Mouse (Mus musculus) MEL (cell line): ENCODE results near the gene Ccdc120.

Source experiments
- CHD2 ChIP-seq: IDR thresholded peaks from 2 replicates; pipeline ENCODE4 v1.6.1; 2011; ENCODE audit warnings: low read length, improper control_type of control experiment
- E2F4 ChIP-seq: IDR thresholded peaks from 2 replicates; pipeline ENCODE4 v1.6.1; 2011; ENCODE audit warnings: low read depth, low read length, improper control_type of control experiment, borderline replicate concordance
- EP300 ChIP-seq, 2 experiments: IDR thresholded peaks; 2 replicates each; pipeline ENCODE4 v1.6.1; 2011; ENCODE audit warnings: improper control_type of control experiment in 2 of 2, low read length in 2 of 2, low read depth in 1 of 2, mild to moderate bottlenecking in 1 of 2
- GATA1 ChIP-seq: IDR thresholded peaks from 2 replicates; pipeline ENCODE4 v1.6.1; 2011; ENCODE audit warnings: low read depth, low read length, improper control_type of control experiment
- JUND ChIP-seq: IDR thresholded peaks from 2 replicates; pipeline ENCODE4 v1.6.1; 2011; ENCODE audit warnings: low read depth, mild to moderate bottlenecking, improper control_type of control experiment, low read length
- MEF2A ChIP-seq: IDR thresholded peaks from 2 replicates; pipeline ENCODE4 v1.6.1; 2014; ENCODE audit warnings: low read depth, mild to moderate bottlenecking, inconsistent platforms, low read length, improper control_type of control experiment; ENCODE audit not compliant: poor library complexity, insufficient replicate concordance, severe bottlenecking; ENCODE audit errors: extremely low read depth
- POLR2A ChIP-seq, 2 experiments: IDR thresholded peaks; 2 replicates each; pipeline ENCODE4 v1.6.1; 2011 to 2012; ENCODE audit warnings: low read length in 2 of 2, mild to moderate bottlenecking in 2 of 2, control low read depth in 1 of 2, improper control_type of control experiment in 1 of 2, low read depth in 1 of 2, moderate library complexity in 1 of 2; ENCODE audit not compliant: control insufficient read depth in 1 of 2, insufficient read depth in 1 of 2, poor library complexity in 1 of 2
- RCOR1 ChIP-seq: IDR thresholded peaks from 2 replicates; pipeline ENCODE4 v1.6.1; 2012; ENCODE audit warnings: low read depth, mild to moderate bottlenecking, inconsistent platforms, low read length, improper control_type of control experiment
- TBP ChIP-seq: IDR thresholded peaks from 2 replicates; pipeline ENCODE4 v1.8.0; 2011; ENCODE audit warnings: low read depth, low read length, improper control_type of control experiment
- TCF12 ChIP-seq: IDR thresholded peaks from 2 replicates; pipeline ENCODE4 v1.6.1; 2014; ENCODE audit warnings: low read depth, mild to moderate bottlenecking, inconsistent platforms, low read length, improper control_type of control experiment, moderate library complexity
- ZC3H11A ChIP-seq: IDR thresholded peaks from 2 replicates; pipeline ENCODE4 v1.6.1; 2012; ENCODE audit warnings: low read depth, mild to moderate bottlenecking, inconsistent platforms, low read length, improper control_type of control experiment
- ZKSCAN1 ChIP-seq: IDR thresholded peaks from 2 replicates; pipeline ENCODE4 v1.6.1; 2012; ENCODE audit warnings: low read depth, mild to moderate bottlenecking, inconsistent platforms, low read length, improper control_type of control experiment, moderate library complexity

DNA sequence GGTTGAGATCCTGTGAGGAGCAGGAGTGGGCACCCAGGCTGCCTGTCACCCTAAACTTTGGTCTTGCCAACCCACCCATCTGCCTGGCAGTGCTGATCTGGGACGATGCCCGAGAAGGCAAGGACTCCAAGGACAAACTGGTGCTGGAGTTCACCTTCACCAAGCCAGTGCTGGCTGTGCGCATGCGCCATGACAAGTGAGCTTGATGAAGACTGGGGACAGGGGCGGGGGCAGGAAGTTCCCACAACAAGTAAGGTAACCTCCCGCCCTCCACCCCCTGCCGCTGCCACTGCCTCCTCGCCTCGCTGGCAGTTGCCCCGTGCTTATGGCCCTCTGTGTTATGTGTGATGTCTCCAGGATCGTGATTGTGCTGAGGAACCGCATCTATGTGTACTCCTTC lies 24.9 kb downstream of the Ccdc120 start:
- no peak for TF ChIP-seq POLR2A (IDR thresholded peaks at IDR 0.05; ENCODE audit: control insufficient read depth in 1 of 2, insufficient read depth in 1 of 2, low read depth in 1 of 2, low read length in 2 of 2, poor library complexity in 1 of 2)
- no peak for TF ChIP-seq TCF12
- no peak for TF ChIP-seq E2F4
- TF ChIP-seq ZC3H11A = no peak
- no peak for TF ChIP-seq GATA1
- TF ChIP-seq RCOR1 = no peak
- no peak for TF ChIP-seq ZKSCAN1
- no peak for TF ChIP-seq JUND
- TF ChIP-seq CHD2 = no peak
- TF ChIP-seq MEF2A = no peak
- TF ChIP-seq TBP = no peak
- no peak for TF ChIP-seq EP300 (IDR thresholded peaks at IDR 0.05; ENCODE audit: low read depth in 1 of 2, low read length in 2 of 2)
